Mouse (Mus musculus): Measurements from ENCODE around the gene Mov10.

DNA sequence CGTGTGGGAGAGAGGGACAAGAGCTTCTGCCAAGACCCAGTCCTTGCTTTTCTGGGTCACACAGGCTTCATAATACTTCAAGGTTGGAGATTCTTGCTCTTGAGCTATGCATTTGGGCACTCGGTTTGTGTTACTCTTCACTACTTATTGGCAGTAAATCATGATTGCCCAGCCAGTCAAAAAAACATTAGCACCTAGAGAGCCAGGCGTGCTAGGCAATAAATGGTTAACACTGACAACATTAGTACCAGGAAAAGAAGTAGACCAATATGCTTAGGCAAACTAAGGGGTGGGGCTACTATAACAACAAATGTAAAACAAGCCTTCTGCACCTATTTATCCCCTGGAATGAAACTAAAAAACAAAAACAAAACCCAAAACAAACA, 379 bp upstream of the Mov10 start:
- no peak for TF ChIP-seq POLR2A (IDR thresholded peaks at IDR 0.05; ENCODE audit: borderline replicate concordance, low read depth, low read length)
- no peak for TF ChIP-seq CTCF (IDR thresholded peaks at IDR 0.05; ENCODE audit: low read depth, low read length)
